Mouse (Mus musculus) CD4-positive, CD25-positive, alpha-beta regulatory T cell, adult 2 months (primary cell): ENCODE measurements around the gene Zfp281.
A peak's percentile ranks its signal among the peaks of the same experiment; 100 is the strongest.

Experiments
- DNase-seq: peaks from one replicate; pipeline ENCODE4 v3.0.0-alpha.2; 2012; ENCODE audit warnings: low read depth, low spot score

Gene Zfp281

DNA sequence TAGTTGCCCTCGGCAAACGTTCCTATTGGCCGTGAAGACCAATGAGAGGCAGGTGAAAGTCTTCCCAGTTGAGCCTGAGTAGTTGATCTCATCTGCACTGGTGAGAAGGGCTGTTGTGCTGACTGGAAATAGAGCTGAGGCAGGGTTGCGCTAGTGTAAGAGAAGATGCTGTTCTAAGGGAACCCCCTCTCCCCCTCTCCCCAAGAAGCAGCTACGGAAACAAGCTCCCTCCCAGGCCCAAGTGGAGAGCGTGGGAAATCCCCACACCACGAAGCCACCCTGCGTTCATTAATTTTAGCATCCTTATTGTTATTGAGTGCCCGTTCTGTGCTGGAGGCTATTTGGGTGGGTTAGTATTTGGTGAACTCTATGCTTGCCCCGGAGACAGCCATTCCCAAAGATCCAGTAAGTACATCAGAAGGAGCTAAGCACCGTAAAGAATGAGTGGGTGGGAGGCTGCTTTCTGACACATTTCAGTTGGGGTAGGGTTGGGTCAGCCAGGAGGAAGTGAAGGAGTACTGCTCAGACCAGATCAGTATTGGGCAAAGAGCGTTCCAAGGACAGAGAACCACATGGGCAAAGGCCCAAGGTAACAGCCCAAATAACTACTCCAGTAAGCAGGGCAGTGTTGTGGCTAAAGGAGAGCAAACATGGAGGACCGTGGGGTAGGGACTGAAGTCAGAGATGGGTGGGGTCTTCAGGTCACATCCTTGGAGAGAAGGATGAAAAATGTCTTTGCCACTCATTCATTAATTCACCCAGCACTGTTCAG is 33.9 kb downstream of the Zfp281 start:
- peak; percentile 68 for DNase-seq

DNA sequence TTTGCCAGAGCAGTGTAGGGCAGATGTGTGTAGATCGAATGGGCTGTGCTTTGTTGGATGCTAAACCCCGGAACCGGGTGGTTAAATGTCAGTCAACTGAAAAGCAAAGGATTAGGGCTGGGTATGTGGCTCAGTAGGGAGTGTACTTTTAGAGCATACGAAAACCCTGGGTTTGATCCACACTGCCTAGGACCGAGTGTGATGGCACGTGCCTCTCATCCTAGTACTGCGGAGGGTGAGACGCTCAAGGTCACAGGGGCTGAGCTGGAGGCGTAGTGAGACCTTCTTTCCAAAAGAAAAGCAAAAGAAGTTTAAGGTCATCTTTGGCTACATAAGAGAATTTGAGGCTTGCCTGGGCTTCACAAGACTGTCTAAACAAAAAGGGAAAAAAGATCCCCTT is 34.6 kb downstream of the Zfp281 start:
- DNase-seq: no peak

DNA sequence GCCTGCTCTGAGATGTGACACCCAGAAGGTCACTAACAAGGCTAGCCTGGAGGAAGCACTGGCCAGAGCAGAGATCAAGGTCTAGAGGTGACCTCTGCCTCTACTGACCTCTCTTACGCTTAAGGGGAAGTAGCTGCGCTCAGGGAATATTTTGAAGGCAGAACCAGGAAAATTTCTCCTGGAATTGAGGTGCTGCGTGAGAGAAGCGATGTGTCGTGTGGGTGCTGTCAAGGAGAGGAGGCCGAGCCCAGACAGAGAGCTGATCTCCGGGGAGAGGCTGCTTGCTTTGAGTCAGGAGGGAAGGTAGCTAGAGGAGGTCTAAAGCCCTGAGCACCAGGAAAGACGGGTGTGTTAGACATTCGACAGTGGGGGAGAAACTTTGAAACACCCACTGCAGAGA is 35.2 kb downstream of the Zfp281 start:
- no peak for DNase-seq

GRCm38 (mm10) chr1:136661511-136661910 is 36.8 kb downstream of the Zfp281 start:
- DNase-seq: no peak

DNA sequence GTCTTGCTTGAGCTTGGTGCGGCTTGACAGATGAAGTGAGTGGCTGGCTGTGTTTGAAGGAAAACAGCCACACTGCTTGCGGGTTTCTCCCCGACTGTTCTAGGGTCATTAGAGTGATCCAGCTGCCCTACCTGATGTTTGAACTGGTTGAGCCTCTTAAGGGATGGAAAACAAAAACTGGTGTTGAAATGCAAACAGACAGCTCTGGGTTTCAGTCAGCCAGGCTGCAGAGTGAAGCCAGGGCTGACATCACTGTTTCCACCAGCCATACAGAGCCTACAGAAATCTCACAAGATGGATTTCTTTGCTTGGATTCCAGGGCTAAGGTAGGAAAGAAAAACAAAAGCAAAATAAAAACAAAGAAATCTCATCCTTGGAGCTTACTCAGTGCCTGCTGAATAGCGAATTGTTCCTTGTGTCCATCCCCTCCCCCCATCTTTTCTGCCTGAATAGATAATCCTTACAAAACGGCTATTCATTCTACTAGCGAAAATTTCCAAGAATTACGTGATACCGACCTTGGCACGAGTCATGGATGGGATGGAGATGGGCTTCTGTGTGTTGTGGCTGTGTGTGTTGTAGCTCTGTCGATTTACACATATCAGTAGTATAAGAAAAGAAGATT is 37.4 kb downstream of the Zfp281 start:
- DNase-seq: no peak

DNA sequence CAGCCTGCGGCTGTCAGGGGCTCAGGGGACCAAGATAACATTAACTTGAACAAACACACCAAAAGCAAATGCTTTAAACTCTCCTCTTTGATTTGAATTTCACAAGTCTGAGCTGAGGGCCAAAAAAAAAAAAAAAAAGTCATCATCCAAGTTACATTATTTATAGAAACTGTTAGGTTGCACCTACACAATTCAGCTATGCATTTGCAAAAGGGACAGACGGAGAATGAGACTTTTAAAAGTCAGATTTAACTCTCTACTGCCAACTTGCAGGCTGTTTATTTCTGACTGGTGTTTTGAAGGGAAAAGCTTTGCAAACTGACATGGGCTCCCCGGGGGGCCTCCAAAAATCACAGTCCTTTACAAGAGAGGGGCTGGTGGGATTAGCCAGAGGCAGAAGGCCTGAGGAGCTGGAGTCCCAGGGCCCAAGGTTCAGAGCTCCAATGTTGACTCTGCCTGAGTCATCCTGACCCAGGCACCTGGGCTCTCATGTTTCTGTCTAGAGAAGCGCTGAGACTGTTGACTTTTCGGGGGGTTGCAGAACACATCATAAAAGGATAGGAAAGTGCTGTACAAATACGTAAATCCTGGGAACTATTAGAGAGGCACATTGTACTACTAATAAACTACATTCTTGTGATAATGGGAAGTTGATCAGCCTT is 40.4 kb downstream of the Zfp281 start:
- no peak for DNase-seq

DNA sequence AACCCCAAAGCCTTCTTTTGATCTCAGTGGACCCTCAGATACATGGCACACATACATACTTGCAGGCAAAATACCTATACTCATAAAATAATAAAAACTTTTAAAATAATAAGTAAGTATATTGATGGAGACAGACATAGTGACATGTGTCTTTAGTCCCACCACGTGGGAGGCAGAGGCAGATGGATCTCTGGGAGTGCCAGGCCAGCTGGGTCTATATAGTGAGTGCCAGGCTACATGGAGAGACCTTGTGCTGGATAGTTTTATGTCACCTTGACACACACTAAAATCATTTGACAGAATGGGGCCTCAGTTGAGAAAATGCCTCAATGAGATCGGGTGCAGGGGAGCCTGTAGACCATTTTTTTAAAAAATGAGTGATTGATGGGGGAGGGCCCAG is 41.8 kb downstream of the Zfp281 start:
- no peak for DNase-seq

DNA sequence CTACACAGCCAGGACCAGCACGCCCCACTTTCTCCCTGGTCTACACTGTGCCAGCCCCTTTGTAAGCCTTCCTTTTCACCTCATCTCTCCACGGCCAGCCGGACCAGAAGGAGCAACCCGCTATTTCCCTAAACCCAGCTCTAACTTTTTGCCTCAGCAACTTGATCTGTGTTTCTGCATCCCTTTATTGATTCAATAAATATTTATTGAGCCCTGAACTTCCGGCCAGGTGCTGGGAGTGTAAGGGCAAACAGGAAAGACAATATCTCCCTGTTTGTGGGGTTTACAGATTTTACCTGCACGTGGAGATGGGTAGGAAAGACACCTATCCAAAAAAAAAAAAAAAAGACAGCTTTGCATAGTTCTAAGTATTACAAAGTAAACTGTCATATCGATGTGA is 45.2 kb downstream of the Zfp281 start:
- no peak for DNase-seq

DNA sequence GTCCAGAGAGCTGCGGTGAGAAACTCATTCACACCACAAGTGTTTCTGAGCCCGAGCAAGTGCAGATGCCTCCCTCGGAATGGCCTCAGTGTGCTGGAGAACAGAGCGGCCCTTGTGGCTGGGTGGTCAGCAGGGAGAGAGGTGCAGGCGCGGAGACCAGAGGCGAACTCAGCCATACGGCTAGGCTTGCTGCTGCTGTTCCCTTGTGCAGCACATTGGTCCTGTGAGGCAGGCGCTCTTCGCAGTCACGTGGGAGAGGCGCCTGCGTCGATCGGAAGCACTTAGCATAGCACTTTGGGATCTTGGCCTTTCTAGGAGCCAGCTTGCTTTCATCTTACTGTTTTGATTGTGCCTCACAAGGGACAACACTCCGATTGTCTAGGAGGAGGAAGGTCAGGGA is 45.7 kb downstream of the Zfp281 start:
- DNase-seq: no peak

DNA sequence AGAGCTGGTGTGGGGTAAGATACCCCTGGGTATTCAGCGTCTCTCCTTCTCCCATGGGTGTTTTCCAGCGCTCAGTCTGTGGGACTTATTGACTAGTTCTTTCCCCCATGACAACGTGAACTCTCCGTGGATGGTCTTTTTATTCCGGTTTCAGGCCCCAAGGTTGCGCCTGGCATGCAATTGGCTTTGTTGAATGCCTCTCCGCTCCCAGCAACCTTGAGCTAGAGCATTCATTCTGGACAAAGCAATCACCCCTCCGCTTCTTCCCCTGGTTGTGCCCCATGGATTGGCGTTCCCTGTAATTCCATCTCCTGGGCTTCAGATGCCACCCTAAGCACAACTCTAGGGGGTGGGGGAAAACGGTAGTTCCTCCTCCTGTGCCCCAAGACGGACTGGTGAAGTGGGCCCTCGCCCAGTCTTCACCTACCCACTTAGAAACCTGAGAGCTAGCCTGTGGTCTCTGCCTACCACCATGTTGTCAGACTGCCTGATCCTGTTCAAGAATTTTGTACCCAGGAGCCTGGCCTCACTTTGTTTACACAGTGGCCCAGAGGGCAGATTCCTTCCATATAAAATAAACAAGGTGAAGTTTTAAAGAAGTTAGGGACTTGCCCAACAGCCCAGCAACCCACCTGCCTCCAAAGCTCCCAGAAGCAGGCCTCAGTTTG is 47.2 kb downstream of the Zfp281 start:
- no peak for DNase-seq

- peak; percentile 86 for DNase-seq
Measured at GRCm38 (mm10) chr1:136672564-136672963, 47.9 kb downstream of the Zfp281 start.

DNA sequence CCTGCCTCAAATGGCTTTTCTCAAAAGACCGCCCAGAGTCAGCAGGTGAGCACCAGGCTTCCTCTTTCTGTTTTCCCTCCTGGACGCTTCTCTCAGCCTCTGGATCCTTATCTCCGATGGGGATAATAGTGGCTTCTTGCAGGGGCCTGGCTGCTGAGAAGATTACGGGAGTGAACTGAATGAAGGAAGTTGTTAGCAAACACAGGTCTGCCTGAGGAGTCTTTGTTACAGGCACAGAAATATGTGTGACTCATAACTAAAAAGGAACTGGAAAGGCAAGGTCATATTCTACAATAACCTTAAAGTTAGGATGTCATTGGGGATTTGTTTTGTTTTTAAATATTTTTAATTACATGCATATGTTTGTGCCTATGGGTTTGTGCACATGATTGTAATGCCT is 48.6 kb downstream of the Zfp281 start:
- DNase-seq: no peak

DNA sequence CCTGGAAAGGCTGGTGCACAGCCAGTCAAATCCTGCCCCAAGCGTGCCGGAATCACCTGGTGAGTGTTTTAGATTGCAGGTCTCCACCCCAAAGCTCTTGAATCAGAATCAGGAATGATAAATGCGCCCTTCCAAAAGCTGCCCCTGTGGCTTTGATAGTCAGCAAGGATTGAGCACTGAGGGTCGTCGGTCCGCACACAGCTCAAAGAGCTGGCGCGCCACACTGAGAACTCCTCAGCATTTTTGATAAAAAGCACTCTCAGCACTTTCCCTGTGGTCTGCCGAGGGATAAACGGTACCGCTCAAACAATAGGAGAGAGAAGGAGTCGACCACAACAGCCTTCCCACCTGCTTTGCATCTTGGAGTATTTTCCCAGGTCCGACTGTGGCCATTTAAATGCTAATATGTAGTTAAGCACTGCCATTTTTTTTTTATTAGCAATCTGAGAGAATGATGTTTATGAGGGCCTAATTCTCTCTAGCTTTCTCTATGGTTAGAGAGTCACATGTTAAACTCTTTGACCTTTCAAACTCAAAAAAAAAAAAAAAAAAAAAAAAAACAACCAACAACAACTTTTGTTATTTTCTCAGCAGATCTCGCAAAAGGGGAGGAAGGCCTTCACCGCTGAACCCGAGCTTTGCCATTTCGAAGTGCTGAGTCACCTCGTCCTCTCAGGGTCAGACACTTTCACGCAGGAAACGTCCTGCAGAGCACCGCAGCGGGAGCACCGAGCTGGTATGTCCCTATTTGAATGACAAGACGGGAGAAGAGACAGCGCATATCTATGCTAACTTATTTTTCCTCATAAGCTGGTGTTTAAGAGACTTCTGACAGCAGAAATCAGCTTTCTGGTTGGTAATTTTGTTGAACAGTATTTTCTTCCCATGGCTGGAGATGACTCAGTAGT is 50.1 kb downstream of the Zfp281 start:
- DNase-seq: peak; percentile 54

DNA sequence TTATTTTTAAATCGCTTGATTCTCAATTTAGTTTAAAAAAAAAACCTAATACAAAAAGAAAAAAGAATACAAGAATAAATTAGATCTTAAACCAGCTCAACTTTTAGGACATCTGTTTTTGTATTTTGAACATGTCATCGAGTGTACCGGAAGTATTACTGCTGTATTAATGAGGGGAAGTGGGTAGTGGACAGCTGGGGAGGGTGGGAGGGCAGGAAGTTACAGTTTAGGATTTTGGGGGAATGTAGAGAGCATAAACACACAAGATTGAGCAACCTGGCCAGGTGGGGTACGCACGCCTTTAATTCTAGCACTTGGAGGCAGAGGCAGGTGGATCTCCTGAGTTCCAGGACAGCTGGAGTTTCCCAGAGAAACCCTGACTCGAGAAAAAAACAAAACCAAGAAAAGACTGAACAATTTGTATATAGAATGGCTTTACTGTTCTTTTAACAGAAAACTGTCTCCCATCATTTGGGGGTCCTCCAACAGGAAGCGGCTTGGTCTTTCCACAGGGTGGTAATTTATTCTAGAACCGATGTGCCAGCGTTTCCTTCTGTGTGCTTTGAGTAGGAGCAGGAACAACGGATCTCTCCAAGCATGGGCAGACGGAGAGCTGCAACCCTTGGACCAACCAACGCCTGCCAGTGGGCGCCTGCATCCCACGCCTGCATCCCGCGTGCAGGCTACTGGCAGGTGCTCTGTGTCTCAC is 51.2 kb downstream of the Zfp281 start:
- DNase-seq: no peak

GRCm38 (mm10) chr1:136676445-136676755 is 51.7 kb downstream of the Zfp281 start:
- no peak for DNase-seq

DNA sequence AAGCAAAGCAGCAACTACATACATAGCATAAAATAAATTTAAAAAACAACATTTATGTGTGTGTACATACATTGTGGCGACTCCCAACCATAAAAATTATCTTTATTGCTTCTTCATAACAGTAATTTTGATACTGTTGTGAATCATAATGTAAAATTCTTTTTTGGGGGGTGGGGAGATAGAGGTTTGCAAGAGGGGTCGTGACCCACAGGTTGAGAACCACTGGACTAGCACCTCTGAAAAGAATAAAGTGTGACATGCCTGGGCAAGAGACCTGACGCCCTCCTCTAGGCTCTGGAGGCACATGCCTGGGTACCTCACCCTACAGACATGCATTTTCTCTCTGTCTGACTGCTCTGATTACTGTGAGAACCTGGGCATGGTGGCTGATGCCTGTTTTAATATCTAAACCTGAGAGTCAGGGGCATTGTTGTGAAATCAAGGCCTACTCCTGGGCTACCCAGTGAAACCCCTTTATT is 53.2 kb downstream of the Zfp281 start:
- DNase-seq: no peak

- DNase-seq: no peak
Measured at GRCm38 (mm10) chr1:136678836-136679235, 54.1 kb downstream of the Zfp281 start.
